Mouse (Mus musculus): Measurements from ENCODE around the gene Abhd16a. TPM values are rescaled to one million over a fixed set of nuclear protein-coding genes. Genes with fewer than 3 reads are reported as not detected.

Abhd16a gene
- polyA plus RNA-seq, 1 experiment: 147 TPM

DNA sequence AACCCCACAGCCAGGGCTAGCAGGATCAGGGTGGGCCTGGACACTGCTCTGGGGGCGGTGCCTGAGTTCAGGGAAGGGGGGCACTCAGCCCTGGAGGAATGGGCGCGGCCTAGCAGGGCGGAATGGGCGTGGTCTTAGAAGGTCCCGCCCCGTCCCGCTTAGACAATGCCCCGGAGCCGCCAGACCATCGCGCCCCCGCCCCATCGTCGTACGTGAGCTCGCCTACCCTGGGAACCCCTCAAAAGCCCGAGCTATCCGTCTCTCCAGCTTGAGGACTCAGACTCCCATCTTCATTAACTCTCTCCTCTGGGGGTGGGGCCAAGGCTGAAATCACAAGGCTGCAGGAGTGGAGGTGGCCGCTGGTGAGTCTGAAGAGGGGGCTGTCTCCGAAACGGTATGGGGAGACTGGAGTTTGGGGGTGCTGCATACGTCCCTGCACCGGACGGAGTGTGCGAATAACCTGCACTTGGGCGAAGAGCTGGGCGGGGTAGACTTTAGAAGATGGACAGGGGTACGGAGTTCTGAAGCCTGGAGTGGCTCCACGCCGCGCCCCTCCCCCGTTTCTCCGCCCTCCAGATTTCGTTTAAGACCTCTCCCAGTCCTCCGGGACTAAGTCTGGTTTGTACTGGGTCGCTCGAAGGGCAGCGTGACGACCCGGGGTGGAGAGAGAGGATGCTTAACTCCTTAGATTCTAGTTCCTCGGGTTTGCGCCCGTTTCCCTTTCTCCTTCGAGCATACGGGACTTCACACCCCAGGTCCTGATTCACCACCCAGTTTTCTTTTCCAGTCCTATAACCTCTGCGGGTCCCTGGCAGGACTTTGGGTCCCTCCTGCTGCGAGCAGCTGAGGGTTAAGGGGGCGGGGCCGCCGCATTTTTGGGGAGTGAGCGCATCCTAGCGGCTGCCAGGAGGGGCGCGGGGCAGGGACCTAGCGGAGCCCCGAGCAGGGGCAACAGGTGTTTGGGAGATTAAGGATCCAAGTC, 29.9 kb upstream of the Abhd16a start, which contains the start of gene Ddah2:
Ddah2 (plus strand) TSS at position 125 of the 982 bp plus-strand sequence.
- Histone ChIP-seq H3K4me1 (ENCODE audit: control insufficient read depth, insufficient read depth, low read length) (no peaks in the 10 kb centered on the region), H3K4me3 (ENCODE audit: insufficient read depth, low read length) (peak within 1 kb of the TSS; percentile 86), H3K27ac (ENCODE audit: insufficient read depth, low read length) (no peak within 1 kb of the TSS)
- TF ChIP-seq POLR2A (IDR thresholded peaks at IDR 0.05; ENCODE audit: extremely low read depth, insufficient read depth, low read length) (no peak), CTCF (IDR thresholded peaks at IDR 0.05; ENCODE audit: extremely low read depth, insufficient read depth, low read length) (0 out of 2 replicates have a peak, but pooled peaks have one; percentile 16)

DNA sequence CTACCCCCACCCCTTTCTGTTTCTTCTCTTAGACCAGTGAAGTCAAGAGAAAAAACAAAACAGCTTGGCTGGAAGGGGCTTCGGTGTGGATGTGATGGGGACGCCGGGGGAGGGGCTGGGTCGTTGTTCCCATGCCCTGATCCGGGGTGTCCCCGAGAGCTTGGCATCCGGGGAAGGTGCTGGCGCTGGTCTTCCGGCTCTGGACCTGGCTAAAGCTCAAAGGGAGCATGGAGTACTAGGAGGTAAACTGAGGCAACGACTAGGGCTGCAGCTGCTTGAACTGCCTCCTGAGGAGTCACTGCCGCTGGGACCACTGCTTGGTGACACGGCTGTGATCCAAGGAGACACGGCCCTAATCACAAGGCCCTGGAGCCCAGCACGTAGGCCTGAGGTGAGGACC, 29.0 kb upstream of the Abhd16a start:
- TF ChIP-seq CTCF (IDR thresholded peaks at IDR 0.05; ENCODE audit: extremely low read depth, insufficient read depth, low read length): no peak
- TF ChIP-seq POLR2A (IDR thresholded peaks at IDR 0.05; ENCODE audit: extremely low read depth, insufficient read depth, low read length): no peak
- H3K4me3 ChIP-seq (ENCODE audit: insufficient read depth, low read length): peak overlapping the region; percentile 86; the same call in 1 of the 2 replicates
- H3K4me1 ChIP-seq (ENCODE audit: control insufficient read depth, insufficient read depth, low read length): no peaks in the 10 kb centered on the region
- H3K27ac ChIP-seq (ENCODE audit: insufficient read depth, low read length): no peak overlapping the region

DNA sequence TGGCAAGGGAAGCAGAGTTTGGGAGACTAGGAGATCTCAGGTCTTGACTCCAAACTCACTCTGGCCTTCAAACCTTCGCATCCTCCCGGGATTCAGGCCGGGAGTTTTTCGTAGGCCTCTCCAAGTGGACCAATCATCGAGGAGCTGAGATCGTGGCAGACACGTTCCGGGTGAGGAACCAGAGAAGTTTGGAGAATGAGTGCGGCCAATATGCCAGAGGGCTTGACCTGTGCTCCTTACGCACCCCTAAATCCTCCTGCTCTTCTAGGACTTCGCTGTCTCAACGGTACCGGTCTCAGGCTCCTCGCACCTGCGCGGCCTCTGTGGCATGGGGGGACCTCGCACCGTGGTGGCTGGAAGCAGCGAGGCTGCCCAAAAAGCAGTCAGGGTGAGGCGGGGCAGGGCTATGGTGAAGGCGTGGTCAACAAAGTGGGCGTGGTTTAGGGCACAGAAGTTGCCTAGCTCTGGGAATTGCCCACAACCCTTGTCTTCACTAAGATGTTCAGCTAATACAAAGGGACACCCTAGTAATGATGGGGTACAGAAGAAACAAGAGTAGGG, 28.2 kb upstream of the Abhd16a start:
- H3K4me1 ChIP-seq (ENCODE audit: control insufficient read depth, insufficient read depth, low read length): no peaks in the 10 kb centered on the region
- no peak overlapping the region for H3K27ac ChIP-seq (ENCODE audit: insufficient read depth, low read length)
- TF ChIP-seq POLR2A (IDR thresholded peaks at IDR 0.05; ENCODE audit: extremely low read depth, insufficient read depth, low read length): no peak
- TF ChIP-seq CTCF (IDR thresholded peaks at IDR 0.05; ENCODE audit: extremely low read depth, insufficient read depth, low read length): no peak
- H3K4me3 ChIP-seq (ENCODE audit: insufficient read depth, low read length): no peak overlapping the region

DNA sequence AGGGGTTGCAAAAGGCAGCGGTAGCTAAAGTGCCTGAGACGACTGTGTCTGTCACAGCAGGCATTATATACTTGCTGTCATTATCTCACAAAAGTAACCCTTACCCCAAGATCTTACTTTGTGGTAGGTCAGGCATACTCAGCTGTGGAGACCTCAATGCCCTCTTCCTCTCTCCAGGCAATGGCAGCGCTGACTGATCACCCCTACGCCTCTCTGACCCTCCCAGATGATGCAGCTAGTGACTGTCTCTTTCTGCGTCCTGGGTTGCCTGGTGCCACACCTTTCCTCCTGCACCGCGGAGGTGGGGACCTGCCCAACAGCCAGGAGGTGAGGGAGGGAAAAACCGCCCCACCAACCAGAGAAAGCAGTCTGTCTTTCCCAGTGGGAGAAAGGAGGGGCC, 27.8 kb upstream of the Abhd16a start:
- Histone ChIP-seq H3K4me3 (ENCODE audit: insufficient read depth, low read length) (no peak overlapping the region), H3K4me1 (ENCODE audit: control insufficient read depth, insufficient read depth, low read length) (no peaks in the 10 kb centered on the region), H3K27ac (ENCODE audit: insufficient read depth, low read length) (no peak overlapping the region)
- TF ChIP-seq CTCF (IDR thresholded peaks at IDR 0.05; ENCODE audit: extremely low read depth, insufficient read depth, low read length): no peak
- TF ChIP-seq POLR2A (IDR thresholded peaks at IDR 0.05; ENCODE audit: extremely low read depth, insufficient read depth, low read length): no peak

DNA sequence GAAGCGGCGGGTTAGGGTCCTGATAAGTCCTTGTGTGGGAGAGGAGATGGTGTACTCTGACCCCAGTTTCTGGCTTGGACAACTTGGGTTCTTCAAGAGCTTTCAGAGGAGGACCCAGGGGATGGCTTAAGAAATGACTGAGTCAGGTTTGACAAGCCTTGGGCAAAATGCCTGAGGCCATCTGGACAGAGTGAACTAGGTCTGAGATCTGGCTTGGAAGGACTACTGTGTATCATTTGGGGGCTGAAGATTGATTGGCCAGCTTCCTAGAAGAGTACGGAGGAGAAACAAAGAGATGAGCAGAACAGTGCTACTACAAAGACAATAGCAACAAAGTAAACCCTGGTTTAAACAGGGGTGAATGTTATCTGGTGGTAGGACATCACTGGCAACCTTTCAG, 25.6 kb upstream of the Abhd16a start:
- TF ChIP-seq POLR2A (IDR thresholded peaks at IDR 0.05; ENCODE audit: extremely low read depth, insufficient read depth, low read length) (no peak), CTCF (IDR thresholded peaks at IDR 0.05; ENCODE audit: extremely low read depth, insufficient read depth, low read length) (no peak)
- Histone ChIP-seq H3K4me3 (ENCODE audit: insufficient read depth, low read length) (no peak overlapping the region), H3K27ac (ENCODE audit: insufficient read depth, low read length) (no peak overlapping the region), H3K4me1 (ENCODE audit: control insufficient read depth, insufficient read depth, low read length) (no peaks in the 10 kb centered on the region)

DNA sequence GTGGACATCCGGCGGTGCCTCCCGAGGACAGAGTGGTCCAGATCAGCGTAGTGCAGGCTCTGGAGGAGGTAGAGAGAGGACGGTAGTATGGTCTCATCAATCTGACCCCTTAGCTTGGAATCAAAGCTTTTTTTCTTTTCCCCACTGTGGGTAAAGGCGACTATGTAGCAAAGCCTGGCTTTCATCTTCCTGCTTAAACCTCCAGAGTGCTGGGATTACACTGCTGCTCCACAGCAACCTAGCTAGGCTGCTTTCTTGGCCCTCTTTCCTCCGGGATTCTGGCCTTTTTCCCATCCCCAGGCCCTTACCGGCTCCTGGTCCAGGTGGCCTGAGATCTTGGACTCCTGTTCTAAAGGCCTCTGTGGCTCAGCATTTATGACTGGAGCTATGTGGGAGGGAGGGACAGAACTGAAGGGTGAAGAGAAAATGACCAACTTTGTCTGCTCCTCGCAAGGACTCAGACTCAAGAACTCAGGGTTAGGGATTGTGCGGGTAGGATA, 24.6 kb upstream of the Abhd16a start:
- Histone ChIP-seq H3K4me3 (ENCODE audit: insufficient read depth, low read length) (no peak overlapping the region), H3K27ac (ENCODE audit: insufficient read depth, low read length) (no peak overlapping the region), H3K4me1 (ENCODE audit: control insufficient read depth, insufficient read depth, low read length) (no peaks in the 10 kb centered on the region)
- TF ChIP-seq CTCF (IDR thresholded peaks at IDR 0.05; ENCODE audit: extremely low read depth, insufficient read depth, low read length) (no peak), POLR2A (IDR thresholded peaks at IDR 0.05; ENCODE audit: extremely low read depth, insufficient read depth, low read length) (no peak)

DNA sequence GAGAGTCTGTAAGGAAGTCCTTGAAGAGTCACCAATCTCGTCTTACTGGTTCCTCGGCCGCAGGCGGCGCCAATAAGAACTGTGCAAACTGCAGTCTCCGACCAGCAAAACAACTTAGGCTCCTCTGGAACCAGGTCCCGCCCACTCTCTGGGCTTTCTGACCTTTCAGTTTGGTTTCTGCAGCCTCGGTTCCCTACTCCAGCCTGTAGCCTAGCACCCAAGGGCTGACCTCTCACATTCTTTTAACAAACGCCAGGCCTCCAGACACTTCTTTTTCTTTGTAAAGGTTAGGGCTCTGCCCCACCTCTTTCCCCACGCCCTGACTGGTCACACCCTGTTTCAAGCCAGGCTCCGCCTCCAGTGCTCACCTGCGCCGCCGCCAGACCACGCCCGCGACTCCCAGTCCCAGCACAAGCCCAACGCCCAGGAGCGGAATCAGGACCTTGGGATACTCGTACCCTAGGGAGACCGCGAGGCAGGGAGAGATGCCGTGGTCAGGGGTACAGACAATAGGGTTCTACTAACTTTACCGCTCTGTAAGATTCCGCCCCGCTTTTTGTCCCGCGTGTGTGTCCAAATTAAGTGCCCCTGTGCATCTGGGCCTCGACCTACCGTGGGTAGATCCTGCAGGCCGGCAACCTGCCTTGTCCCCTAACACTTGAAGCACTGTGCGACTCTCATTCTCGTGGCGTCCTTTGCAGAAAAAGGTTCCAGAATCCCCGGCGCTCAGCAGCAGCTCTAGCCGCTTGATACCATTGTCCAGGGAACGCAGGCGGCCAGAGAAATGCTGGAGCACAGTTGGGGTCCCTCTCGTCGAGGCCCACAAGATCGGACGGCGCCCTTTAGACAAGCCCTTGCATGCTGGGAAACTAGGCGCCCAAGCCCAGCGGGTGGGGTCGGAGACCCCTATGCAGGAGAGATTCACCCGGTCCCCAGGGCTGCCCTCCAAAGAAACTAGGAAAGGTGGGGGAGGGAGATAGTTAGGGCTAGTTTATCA, 23.8 kb upstream of the Abhd16a start, which contains the start of gene Ly6g6c:
Ly6g6c (plus strand) TSS at position 438 of the 997 bp plus-strand sequence.
- no peaks in the 10 kb centered on the region for H3K4me1 ChIP-seq (ENCODE audit: control insufficient read depth, insufficient read depth, low read length)
- TF ChIP-seq CTCF (IDR thresholded peaks at IDR 0.05; ENCODE audit: extremely low read depth, insufficient read depth, low read length) (no peak), POLR2A (IDR thresholded peaks at IDR 0.05; ENCODE audit: extremely low read depth, insufficient read depth, low read length) (no peak)
- H3K27ac ChIP-seq (ENCODE audit: insufficient read depth, low read length): no peak within 1 kb of the TSS
- no peak within 1 kb of the TSS for H3K4me3 ChIP-seq (ENCODE audit: insufficient read depth, low read length)

DNA sequence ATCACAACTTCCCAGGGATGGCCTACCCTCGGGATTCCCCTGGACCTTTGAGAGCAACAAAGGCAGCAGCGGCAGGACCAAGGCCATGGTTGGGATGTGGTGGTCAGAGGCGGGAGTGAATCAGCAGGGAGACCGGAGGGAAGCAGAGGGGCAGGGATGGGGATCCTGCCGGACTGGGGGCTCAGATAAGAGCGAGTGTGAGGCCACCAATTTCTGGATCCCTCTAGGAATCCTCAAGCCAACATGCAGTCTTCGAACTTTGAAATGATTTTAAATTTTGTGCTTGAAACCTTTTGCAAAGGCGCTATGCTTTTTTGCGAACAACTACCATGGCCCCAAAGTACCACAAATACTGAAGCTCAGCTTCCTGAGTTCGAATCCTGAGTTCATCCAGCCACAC, 23.0 kb upstream of the Abhd16a start, which contains the start of gene Mpig6b:
Mpig6b (minus strand) TSS at position 101 of the 400 bp plus-strand sequence.
- TF ChIP-seq CTCF (IDR thresholded peaks at IDR 0.05; ENCODE audit: extremely low read depth, insufficient read depth, low read length) (no peak), POLR2A (IDR thresholded peaks at IDR 0.05; ENCODE audit: extremely low read depth, insufficient read depth, low read length) (no peak)

More for the DNA sequence above, 23.0 kb upstream of the Abhd16a start, which contains the start of gene Mpig6b:
- Histone ChIP-seq H3K4me3 (ENCODE audit: insufficient read depth, low read length) (no peak within 1 kb of the TSS), H3K27ac (ENCODE audit: insufficient read depth, low read length) (no peak within 1 kb of the TSS), H3K4me1 (ENCODE audit: control insufficient read depth, insufficient read depth, low read length) (no peaks in the 10 kb centered on the region)
